Mouse (Mus musculus): ENCODE data around the gene Pde4d. TPM values are rescaled to one million over a fixed set of nuclear protein-coding genes. Genes with fewer than 3 reads are reported as not detected.

Gene Pde4d
- total and polyA plus RNA-seq, 3 experiments: 18.5 to 18.8 TPM; not detected in 1

GRCm38 (mm10) chr13:109118296-109118800 is 668.6 kb downstream of the Pde4d start:
- Histone ChIP-seq H3K27me3 (ENCODE audit: control insufficient read depth in 1 of 2, insufficient read depth in 2 of 2, low read length in 2 of 2) (no peaks in the 10 kb centered on the region), H3K4me3 (ENCODE audit: control insufficient read depth in 1 of 2, insufficient read depth in 1 of 2, low read depth in 2 of 2, low read length in 2 of 2) (no peak overlapping the region), H3K79me2 (ENCODE audit: control insufficient read depth, insufficient read depth, low read length, poor library complexity) (no peaks in the 10 kb centered on the region), H3K36me3 (ENCODE audit: control insufficient read depth in 1 of 2, insufficient read depth in 2 of 2, low read length in 2 of 2) (no peaks in the 10 kb centered on the region), H3K27ac (ENCODE audit: control insufficient read depth, low read depth, low read length) (no peak overlapping the region), H3K4me1 (ENCODE audit: control insufficient read depth in 1 of 2, insufficient read depth in 2 of 2, low read length in 2 of 2) (no peaks in the 10 kb centered on the region), H3K9ac (ENCODE audit: control insufficient read depth, low read depth, low read length, poor library complexity, severe bottlenecking) (no peak overlapping the region), H3K9me3 (replicated peaks; ENCODE audit: insufficient read depth, low read length) (no peaks in the 10 kb centered on the region)
- DNase-seq (ENCODE audit: low read depth, low spot score): no peak
- TF ChIP-seq SIN3A (IDR thresholded peaks at IDR 0.05; ENCODE audit: low read length) (no peak), E2F4 (IDR thresholded peaks at IDR 0.05; ENCODE audit: borderline replicate concordance, low read depth, low read length) (no peak), CHD2 (IDR thresholded peaks at IDR 0.05; ENCODE audit: low read length) (no peak), KAT2A (conservative IDR thresholded peaks at IDR 0.05; ENCODE audit: low read depth, low read length) (no peak), POLR2AphosphoS2 (IDR thresholded peaks at IDR 0.05; ENCODE audit: low read length) (no peak), HCFC1 (IDR thresholded peaks at IDR 0.05; ENCODE audit: low read depth, low read length) (no peak), EP300 (IDR thresholded peaks at IDR 0.05; ENCODE audit: low read depth in 1 of 2, low read length in 2 of 2) (no peak), BHLHE40 (IDR thresholded peaks at IDR 0.05; ENCODE audit: borderline replicate concordance, low read depth, low read length) (no peak), TAL1 (IDR thresholded peaks at IDR 0.05; ENCODE audit: low read length) (no peak), ZKSCAN1 (IDR thresholded peaks at IDR 0.05; ENCODE audit: low read depth, low read length) (no peak), TBP (IDR thresholded peaks at IDR 0.05; ENCODE audit: low read depth, low read length) (no peak), UBTF (IDR thresholded peaks at IDR 0.05; ENCODE audit: borderline replicate concordance, insufficient read depth, low read depth, low read length) (no peak), RCOR1 (IDR thresholded peaks at IDR 0.05; ENCODE audit: low read depth, low read length) (no peak), CTCF (IDR thresholded peaks at IDR 0.05 in 2 of 3, conservative IDR thresholded peaks at IDR 0.05 in 1 of 3; ENCODE audit: control insufficient read depth in 1 of 3, insufficient read depth in 1 of 3, low read depth in 2 of 3, low read length in 3 of 3, poor library complexity in 1 of 3, severe bottlenecking in 1 of 3) (no peak), JUND (IDR thresholded peaks at IDR 0.05; ENCODE audit: low read depth, low read length) (no peak), POLR2AphosphoS5 (IDR thresholded peaks at IDR 0.05; ENCODE audit: borderline replicate concordance, low read depth, low read length) (no peak), USF2 (IDR thresholded peaks at IDR 0.05; ENCODE audit: borderline replicate concordance in 1 of 2, insufficient read depth in 1 of 2, low read depth in 1 of 2, low read length in 2 of 2) (no peak), POLR2A (IDR thresholded peaks at IDR 0.05; ENCODE audit: control insufficient read depth in 1 of 2, insufficient read depth in 1 of 2, low read depth in 1 of 2, low read length in 2 of 2, poor library complexity in 1 of 2) (no peak), MAZ (IDR thresholded peaks at IDR 0.05; ENCODE audit: low read depth, low read length) (no peak), USF1 (IDR thresholded peaks at IDR 0.05; ENCODE audit: low read depth, low read length) (no peak)

DNA sequence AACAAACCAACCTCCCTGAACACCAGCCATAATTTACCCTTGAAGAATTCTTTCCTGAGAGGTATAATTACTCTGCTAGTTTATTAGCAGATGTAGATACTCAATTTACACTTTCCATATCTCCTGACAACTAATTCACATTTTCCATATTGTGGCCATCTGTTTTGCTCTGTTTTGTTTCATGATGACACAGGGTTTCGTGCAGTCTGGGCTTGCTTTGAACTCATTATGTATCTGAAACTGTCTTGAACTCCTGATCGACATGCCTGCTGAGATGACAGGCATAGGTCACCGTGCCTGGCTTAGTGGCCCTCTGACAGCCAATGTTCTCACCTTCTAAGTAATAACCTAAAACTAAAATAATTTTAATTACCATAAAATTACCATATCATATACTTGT is 672.1 kb downstream of the Pde4d start:
- TF ChIP-seq SMC3 (IDR thresholded peaks at IDR 0.05; ENCODE audit: low read depth, low read length) (no peak), TBP (IDR thresholded peaks at IDR 0.05; ENCODE audit: low read depth, low read length) (no peak), CHD2 (IDR thresholded peaks at IDR 0.05; ENCODE audit: low read length) (no peak), JUND (IDR thresholded peaks at IDR 0.05; ENCODE audit: low read depth, low read length) (no peak), RAD21 (IDR thresholded peaks at IDR 0.05; ENCODE audit: low read depth, low read length) (no peak), ZNF384 (IDR thresholded peaks at IDR 0.05; ENCODE audit: low read depth, low read length) (no peak), RCOR1 (IDR thresholded peaks at IDR 0.05; ENCODE audit: low read depth, low read length) (no peak), ZMIZ1 (IDR thresholded peaks at IDR 0.05; ENCODE audit: low read depth, low read length) (no peak), MYB (IDR thresholded peaks at IDR 0.05; ENCODE audit: low read depth, low read length) (no peak), TAL1 (IDR thresholded peaks at IDR 0.05; ENCODE audit: low read length) (no peak), EP300 (IDR thresholded peaks at IDR 0.05; ENCODE audit: low read depth in 1 of 2, low read length in 2 of 2) (no peak), USF1 (IDR thresholded peaks at IDR 0.05; ENCODE audit: low read depth, low read length) (no peak), MAX (IDR thresholded peaks at IDR 0.05; ENCODE audit: low read length) (no peak), ELF1 (IDR thresholded peaks at IDR 0.05; ENCODE audit: low read depth, low read length) (no peak), BHLHE40 (IDR thresholded peaks at IDR 0.05; ENCODE audit: borderline replicate concordance, low read depth, low read length) (no peak), CHD1 (IDR thresholded peaks at IDR 0.05; ENCODE audit: low read depth, low read length) (no peak), MYC (IDR thresholded peaks at IDR 0.05; ENCODE audit: low read depth, low read length) (no peak)
- Histone ChIP-seq H3K9ac (ENCODE audit: control insufficient read depth, low read depth, low read length, poor library complexity, severe bottlenecking) (no peak overlapping the region), H3K9me3 (replicated peaks; ENCODE audit: insufficient read depth, low read length) (no peaks in the 10 kb centered on the region), H3K79me2 (ENCODE audit: control insufficient read depth, insufficient read depth, low read length, poor library complexity) (no peaks in the 10 kb centered on the region), H3K4me1 (ENCODE audit: control insufficient read depth in 1 of 2, insufficient read depth in 2 of 2, low read length in 2 of 2) (no peaks in the 10 kb centered on the region), H3K27me3 (ENCODE audit: control insufficient read depth in 1 of 2, insufficient read depth in 2 of 2, low read length in 2 of 2) (no peaks in the 10 kb centered on the region), H3K27ac (ENCODE audit: control insufficient read depth, low read depth, low read length) (no peak overlapping the region), H3K4me3 (ENCODE audit: control insufficient read depth in 1 of 2, insufficient read depth in 1 of 2, low read depth in 2 of 2, low read length in 2 of 2) (no peak overlapping the region), H3K36me3 (ENCODE audit: control insufficient read depth in 1 of 2, insufficient read depth in 2 of 2, low read length in 2 of 2) (no peaks in the 10 kb centered on the region)
- no peak for DNase-seq (ENCODE audit: low read depth, low spot score)

Data from MEL (cell line).